Mouse (Mus musculus) gastrocnemius, postnatal 4 days (tissue): ENCODE data around the gene Calhm6. TPM values are rescaled to one million over a fixed set of nuclear protein-coding genes. Genes with fewer than 3 reads are reported as not detected.
A peak's percentile ranks its signal among the peaks of the same experiment; 100 is the strongest.

Source experiments
- DNase-seq, 2 experiments: peaks; one replicate each; pipeline ENCODE4 v3.0.0; 2021 to 2022; ENCODE audit warnings: low spot score in 2 of 2, mixed read lengths in 2 of 2
- long read RNA-seq, 2 experiments: library from polyadenylated mRNA; stranded (forward); transcript quantifications; one replicate each; pipeline ENCODE4 v2.0.0; 2021
- total RNA-seq, 2 experiments: library from RNA; stranded (reverse); gene quantifications; 2 replicates each; pipeline ENCODE4 v1.2.3; 2021

The Calhm6 gene
- total RNA-seq, result under 1 TPM; 0.34 TPM
- long read RNA-seq, experiment 1, result 0 reads
- long read RNA-seq, experiment 2, result 0 reads

- DNase-seq, result peak in 1 of 2 experiments; percentile 34
These were observed at the start of gene Calhm6 for GRCm38 (mm10) chr10:34127392-34128378. TSS of gene Calhm6 (minus strand) at chr10:34127984.

- DNase-seq, result no peak
These were observed 48.3 kb upstream of the Calhm6 start for GRCm38 (mm10) chr10:34175870-34176606.

- no peak for DNase-seq
These were observed 45.0 kb upstream of the Calhm6 start for GRCm38 (mm10) chr10:34172663-34173282.

GRCm38 (mm10) chr10:34171660-34172059, 43.9 kb upstream of the Calhm6 start:
- no peak for DNase-seq

GRCm38 (mm10) chr10:34171191-34171590, 43.4 kb upstream of the Calhm6 start:
- no peak for DNase-seq

GRCm38 (mm10) chr10:34166971-34167370, 39.2 kb upstream of the Calhm6 start:
- DNase-seq, result no peak

GRCm38 (mm10) chr10:34155796-34156554, 28.2 kb upstream of the Calhm6 start:
- no peak for DNase-seq

GRCm38 (mm10) chr10:34151827-34152226, 24.0 kb upstream of the Calhm6 start:
- no peak for DNase-seq

- DNase-seq, result no peak
These were observed 22.7 kb upstream of the Calhm6 start for GRCm38 (mm10) chr10:34150454-34150853.

- no peak for DNase-seq
These were observed 22.0 kb upstream of the Calhm6 start for GRCm38 (mm10) chr10:34149772-34150171.

- DNase-seq, result no peak
These were observed 13.9 kb upstream of the Calhm6 start for GRCm38 (mm10) chr10:34141693-34142092.

- DNase-seq, result no peak
These were observed 12.0 kb upstream of the Calhm6 start for GRCm38 (mm10) chr10:34139768-34140167.

GRCm38 (mm10) chr10:34138027-34138426, 10.2 kb upstream of the Calhm6 start:
- no peak for DNase-seq

- DNase-seq, result no peak
These were observed 8.6 kb upstream of the Calhm6 start for GRCm38 (mm10) chr10:34136432-34136831.

- no peak for DNase-seq
These were observed 3.6 kb upstream of the Calhm6 start for GRCm38 (mm10) chr10:34131356-34131755.

- peak in 1 of 2 experiments; percentile 24 for DNase-seq
These were observed 607 bp upstream of the Calhm6 start for GRCm38 (mm10) chr10:34128391-34128790.

- no peak for DNase-seq
These were observed 9.4 kb downstream of the Calhm6 start for GRCm38 (mm10) chr10:34118421-34118820.

GRCm38 (mm10) chr10:34117770-34118169, 10.0 kb downstream of the Calhm6 start:
- no peak for DNase-seq

GRCm38 (mm10) chr10:34117131-34117530, 10.7 kb downstream of the Calhm6 start:
- no peak for DNase-seq

GRCm38 (mm10) chr10:34111964-34112738, 15.6 kb downstream of the Calhm6 start:
- DNase-seq, result no peak
